Mouse (Mus musculus) frontal cortex, adult (tissue): Measurements from ENCODE around the gene Sema3f.
A peak's percentile ranks its signal among the peaks of the same experiment; 100 is the strongest.

Experiments
- ATAC-seq: cut with Nextera tagmentation; 2 replicates; pipeline ENCODE4 v1.9.2; 2017; ENCODE audit warnings: mild to moderate bottlenecking, moderate library complexity, mixed read lengths; ENCODE audit not compliant: low TSS enrichment

Sema3f gene

DNA sequence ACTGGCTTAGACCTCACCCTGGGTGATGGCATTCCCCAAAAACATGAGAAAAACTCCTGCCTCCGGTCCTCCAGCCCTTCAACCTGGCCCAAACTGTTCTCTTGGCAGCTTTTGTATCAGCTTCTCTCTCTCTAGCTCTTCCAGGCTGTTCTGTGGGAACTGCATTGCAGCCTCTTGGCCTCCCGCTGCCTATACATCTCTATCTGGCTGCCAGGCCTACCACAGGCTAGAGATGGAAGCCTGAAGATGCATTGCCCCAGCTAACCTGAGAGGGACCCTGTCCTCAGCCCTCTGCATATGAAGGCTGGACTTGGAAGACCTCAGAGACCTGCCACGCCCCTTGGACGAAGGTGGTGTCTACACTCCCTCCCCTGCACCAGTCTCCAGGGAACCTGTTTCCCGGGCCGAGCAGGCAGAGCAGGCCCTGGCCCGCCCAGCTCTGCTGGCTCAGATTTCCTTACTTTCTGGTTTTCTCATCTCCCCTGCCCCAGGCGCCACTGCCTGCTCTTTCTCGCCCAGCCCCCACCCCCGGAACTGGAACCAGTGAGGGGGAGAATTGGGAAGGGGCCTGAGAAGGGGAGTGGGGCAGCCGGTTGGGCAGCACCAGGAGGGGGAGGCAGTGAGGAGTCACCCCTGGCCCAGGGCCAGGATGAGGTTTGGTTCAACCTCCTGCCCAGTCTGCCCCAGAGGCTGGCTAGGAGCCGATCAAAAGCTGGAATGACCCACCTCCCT is 4.1 kb upstream of the Sema3f start:
- ATAC-seq, result no peak

- ATAC-seq, result no peak
These were observed 1.1 kb downstream of the Sema3f start for GRCm38 (mm10) chr9:107709096-107709696.

DNA sequence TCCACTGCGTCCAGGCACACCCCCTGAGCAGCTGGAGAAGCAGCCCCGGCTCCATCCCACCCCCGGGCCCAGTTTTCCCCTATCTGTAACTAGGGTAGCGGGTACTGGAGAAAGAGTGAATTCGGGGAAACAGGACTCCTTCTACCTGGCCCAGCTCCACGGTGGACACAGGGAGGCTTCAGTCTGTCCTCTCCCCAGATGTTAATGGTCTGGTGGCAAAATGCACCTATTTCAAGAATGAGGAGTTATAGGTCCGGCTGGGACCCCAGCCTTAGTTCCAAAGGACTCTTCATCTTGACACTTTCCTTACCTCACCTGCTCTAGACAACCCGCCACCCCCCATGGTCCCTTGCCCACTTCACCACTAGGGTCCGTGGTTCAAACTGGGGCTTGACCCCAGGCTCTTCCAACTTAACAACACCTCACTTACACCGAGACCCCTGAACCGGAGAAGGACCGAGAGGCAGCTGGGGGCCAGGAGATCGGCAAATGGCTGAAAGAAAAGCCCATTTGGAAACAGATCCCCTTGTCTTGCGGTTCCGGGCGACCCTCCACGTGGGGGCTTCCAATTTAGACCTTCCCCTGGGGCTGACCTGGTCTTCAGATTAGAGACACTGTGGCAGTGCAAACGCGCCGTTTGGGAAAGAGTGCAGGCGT is 1.7 kb downstream of the Sema3f start:
- ATAC-seq, result 0 out of 2 replicates have a peak, but pooled peaks have one; percentile 4

GRCm38 (mm10) chr9:107707701-107708438 is 2.4 kb downstream of the Sema3f start:
- ATAC-seq, result peak; percentile 32

GRCm38 (mm10) chr9:107706781-107707211 is 3.5 kb downstream of the Sema3f start:
- ATAC-seq, result no peak

GRCm38 (mm10) chr9:107703337-107704122 is 6.7 kb downstream of the Sema3f start:
- no peak for ATAC-seq

- ATAC-seq, result no peak
These were observed 7.6 kb downstream of the Sema3f start for GRCm38 (mm10) chr9:107702606-107703185.

- peak; percentile 68 for ATAC-seq
These were observed 8.7 kb downstream of the Sema3f start for GRCm38 (mm10) chr9:107701594-107701993.

DNA sequence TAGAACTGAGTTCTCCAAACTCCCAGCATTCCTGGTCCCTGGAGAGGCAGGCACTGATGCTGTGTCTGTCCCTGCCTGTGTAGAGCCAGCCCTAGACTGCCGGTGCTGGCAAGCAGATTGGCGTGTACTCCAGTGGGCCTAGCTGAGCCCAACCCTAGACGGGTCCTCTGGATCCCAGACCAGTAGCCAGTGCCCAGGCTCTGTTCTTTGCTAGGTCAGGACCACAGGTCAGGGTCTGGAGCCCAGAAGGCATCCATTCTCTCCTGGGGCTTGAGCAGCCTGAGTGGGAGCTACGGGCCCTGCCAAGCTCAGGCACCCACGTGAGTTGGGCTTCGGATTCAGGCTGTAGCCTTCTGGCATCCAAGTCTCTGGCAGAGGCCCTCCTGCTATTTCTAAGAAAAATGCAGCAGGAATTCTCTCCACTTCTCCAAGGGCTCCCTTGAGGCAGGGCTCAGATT is 10.1 kb downstream of the Sema3f start:
- peak; percentile 76 for ATAC-seq

- ATAC-seq, result no peak
These were observed 10.8 kb downstream of the Sema3f start for GRCm38 (mm10) chr9:107699376-107699980.

- no peak for ATAC-seq
These were observed 11.6 kb downstream of the Sema3f start for GRCm38 (mm10) chr9:107698611-107699190.

- no peak for ATAC-seq
These were observed 12.3 kb downstream of the Sema3f start for GRCm38 (mm10) chr9:107697811-107698521.

DNA sequence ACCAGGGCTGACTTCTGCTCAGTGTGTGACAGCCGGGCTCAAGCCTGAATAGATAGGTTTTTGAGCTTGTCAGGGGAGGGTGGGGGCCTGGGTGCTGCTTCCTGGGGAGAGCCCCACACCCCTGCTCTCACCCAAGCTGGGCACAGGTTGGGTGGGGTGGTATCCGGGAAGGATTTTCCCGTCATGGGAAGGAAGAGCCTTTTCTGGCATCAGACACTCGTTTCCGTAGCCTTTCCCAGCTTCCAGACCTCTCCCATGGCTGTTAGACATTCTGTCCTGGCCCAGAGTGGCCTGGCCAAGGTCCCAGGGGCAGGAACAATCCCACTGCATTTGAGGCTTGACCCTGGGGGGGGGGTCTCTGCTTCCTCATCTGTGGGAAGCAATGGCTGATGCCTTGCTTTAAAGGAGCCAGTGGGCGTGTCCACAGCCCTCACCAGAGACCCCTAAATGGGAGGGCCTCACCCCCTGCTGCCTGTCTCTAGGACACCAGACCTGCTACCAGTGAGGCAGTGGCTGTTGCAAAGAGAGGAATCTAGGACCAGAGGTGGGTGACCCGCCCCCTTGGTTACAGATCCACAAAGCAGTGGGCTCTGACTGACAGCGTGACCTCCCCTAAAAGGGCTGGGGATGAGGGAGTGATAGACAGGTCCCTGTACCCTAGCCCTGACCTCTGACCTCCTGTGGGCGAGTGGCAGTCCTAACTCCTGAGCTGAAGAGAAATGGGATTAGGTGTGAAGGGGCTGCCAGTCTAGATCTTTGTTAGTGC is 13.2 kb downstream of the Sema3f start:
- no peak for ATAC-seq

DNA sequence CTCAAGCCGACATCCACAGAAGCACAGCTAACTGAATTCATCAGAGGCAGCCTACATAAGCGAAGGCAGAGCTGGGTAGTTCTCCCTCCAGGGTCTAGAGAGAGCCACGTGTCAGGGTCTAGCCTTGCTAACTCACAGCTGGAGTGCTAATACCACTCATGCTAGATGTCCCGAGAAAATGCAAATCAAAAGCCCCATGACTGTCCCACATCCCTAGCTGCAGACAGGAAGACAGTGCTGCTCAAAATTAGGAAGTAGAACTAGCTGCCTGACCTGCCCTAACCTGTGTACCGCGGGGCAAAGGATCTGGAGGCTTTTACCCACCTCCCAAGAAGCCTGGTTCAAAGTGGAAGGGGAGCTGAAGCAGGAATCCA is 14.2 kb downstream of the Sema3f start:
- ATAC-seq, result no peak

GRCm38 (mm10) chr9:107695441-107696105 is 14.7 kb downstream of the Sema3f start:
- ATAC-seq, result no peak

- ATAC-seq, result no peak
These were observed 15.6 kb downstream of the Sema3f start for GRCm38 (mm10) chr9:107694627-107695026.

DNA sequence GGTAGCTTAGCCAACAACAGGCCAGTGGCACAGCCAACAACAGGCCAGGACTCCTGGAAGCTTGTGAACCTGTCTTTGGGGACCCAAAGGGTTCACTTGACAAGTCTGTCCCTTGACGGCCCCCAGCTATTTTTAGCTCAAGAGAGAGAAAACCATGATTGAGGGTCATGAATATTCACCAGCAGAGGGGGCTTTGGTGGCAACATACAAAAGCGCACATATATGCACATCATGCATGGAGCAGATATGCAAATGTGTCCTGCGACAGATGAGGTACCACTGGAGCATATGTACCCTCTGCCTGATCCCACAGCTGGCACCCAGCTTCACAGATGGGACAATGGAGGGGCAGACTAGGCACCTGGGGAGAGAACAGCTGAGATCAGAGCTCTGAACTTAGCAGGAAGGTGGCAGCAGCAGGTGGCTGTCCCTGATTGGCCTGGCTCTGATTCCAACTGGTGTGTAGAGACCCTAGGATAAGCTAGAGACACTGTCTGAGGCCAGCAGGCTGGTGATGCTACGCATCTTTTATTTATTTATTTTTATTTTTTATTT is 16.8 kb downstream of the Sema3f start:
- ATAC-seq, result no peak

- no peak for ATAC-seq
These were observed 17.5 kb downstream of the Sema3f start for GRCm38 (mm10) chr9:107692785-107693184.
